Mouse (Mus musculus): ENCODE measurements around the gene Abcb9.

DNA sequence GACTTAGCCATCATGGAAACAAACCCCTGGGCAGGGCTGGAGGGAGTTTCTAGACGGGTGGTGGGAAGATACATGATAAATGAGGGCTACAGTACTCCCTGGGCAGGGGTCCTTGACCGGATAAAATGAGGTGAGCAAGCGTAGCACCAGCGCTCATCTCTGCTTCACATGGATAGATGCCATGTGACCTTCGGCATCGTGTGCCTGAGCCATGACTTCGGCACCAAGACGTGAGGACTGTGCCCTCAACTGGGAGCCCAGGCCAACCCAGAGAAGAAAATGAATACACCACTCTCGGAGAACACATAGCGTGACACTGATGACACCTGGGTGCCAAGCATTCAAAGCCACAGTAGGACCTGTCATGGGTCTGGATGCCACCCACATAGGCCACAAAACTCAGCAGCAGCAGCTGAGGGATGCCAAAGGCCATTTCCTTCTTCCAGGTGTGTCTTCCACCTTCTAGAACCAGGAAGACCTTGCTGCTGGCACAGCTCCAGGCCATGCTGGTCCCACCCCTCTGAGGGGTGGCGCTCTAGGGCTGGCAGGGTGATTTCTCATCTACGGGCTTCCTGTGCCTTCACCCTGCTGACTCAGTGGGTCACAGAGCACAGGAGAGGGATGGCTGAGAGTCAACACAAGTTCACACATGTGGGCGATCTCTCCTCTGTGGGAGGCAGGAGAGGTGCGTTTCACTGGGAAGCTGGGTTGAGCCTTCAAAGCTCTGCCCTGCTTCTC, 11.6 kb downstream of the Abcb9 start:
- no peak for TF ChIP-seq ZC3H11A (IDR thresholded peaks at IDR 0.05; ENCODE audit: borderline replicate concordance, low read depth, low read length)
- TF ChIP-seq CHD2 (IDR thresholded peaks at IDR 0.05; ENCODE audit: low read depth, low read length): no peak
